In genomic region chr5:5559079-5559740, GRCm38 (mm10) we compare ENCODE assay signal across 8 mouse cellular contexts. TPM values are rescaled to one million over a fixed set of nuclear protein-coding genes. Genes with fewer than 3 reads are reported as not detected.
DNase-seq lines count a peak whose midpoint lies in the region; ATAC-seq and TF ChIP-seq lines count a peak whose summit lies in the region.

Gene Gtpbp10 (minus strand): TSS chr5:5559538.

- no peaks in the 10 kb centered on the region for H3K27me3 ChIP-seq in hindbrain, embryonic 16.5 days (replicated peaks; ENCODE audit: control insufficient read depth, insufficient read depth, low read length)

- TF ChIP-seq CTCF in cortical plate, adult 2 months (IDR thresholded peaks at IDR 0.05; ENCODE audit: extremely low read depth, insufficient read depth, low read length), result no peak
- TF ChIP-seq CTCF in gastrocnemius, adult 2 months (IDR thresholded peaks at IDR 0.05), result no peak

- H3K27ac ChIP-seq in cortical plate, adult 2 months (ENCODE audit: insufficient read depth, low read length), result no peak within 1 kb of the TSS
- H3K27ac ChIP-seq in gastrocnemius, adult 2 months, result peak within 1 kb of the TSS; percentile 84
- peak within 1 kb of the TSS; percentile 66 for H3K27ac ChIP-seq in hindbrain, embryonic 16.5 days (ENCODE audit: low read depth, low read length)

- ATAC-seq in hindbrain, embryonic 16.5 days, result peak; percentile 100

- WGBS in hindbrain, embryonic 16.5 days, result under 1% methylated on average over 43 of the region's 43 CpGs

- no peaks in the 10 kb centered on the region for H3K4me1 ChIP-seq in cortical plate, adult 2 months (ENCODE audit: control insufficient read depth, insufficient read depth, low read length)
- peaks cover 11% of the 10 kb centered on the region for H3K4me1 ChIP-seq in hindbrain, embryonic 16.5 days (ENCODE audit: control insufficient read depth, insufficient read depth, low read depth, low read length)

- peak; percentile 91 for TF ChIP-seq POLR2A in cortical plate, adult 2 months (IDR thresholded peaks at IDR 0.05; ENCODE audit: extremely low read depth, insufficient read depth, low read length)

- peak within 1 kb of the TSS; percentile 64 for H3K4me3 ChIP-seq in cortical plate, adult 2 months (ENCODE audit: insufficient read depth, low read length)
- peak within 1 kb of the TSS; percentile 93 for H3K4me3 ChIP-seq in gastrocnemius, adult 2 months
- peak within 1 kb of the TSS; percentile 69 for H3K4me3 ChIP-seq in hindbrain, embryonic 16.5 days (ENCODE audit: low read length)

- peak within 1 kb of the TSS; percentile 67 for H3K4me2 ChIP-seq in hindbrain, embryonic 16.5 days (ENCODE audit: low read length)

- peaks cover 9% of the 10 kb centered on the region; the same call in 1 of the 2 replicates for H3K36me3 ChIP-seq in hindbrain, embryonic 16.5 days (ENCODE audit: control insufficient read depth, insufficient read depth, low read length)

- no peaks in the 10 kb centered on the region; the same call in 1 of the 2 replicates for H3K9me3 ChIP-seq in hindbrain, embryonic 16.5 days (ENCODE audit: control insufficient read depth, low read length)

- DNase-seq in adipocyte (ENCODE audit: low spot score), result peak; percentile 87
- DNase-seq in gastrocnemius, adult 2 months, result peak; percentile 93
- DNase-seq in left cerebral cortex, adult 11 months (ENCODE audit: low spot score), result peak; percentile 79
- DNase-seq in lung, postnatal 36 days, result peak; percentile 93
- peak; percentile 93 for DNase-seq in retina, embryonic 14.5 days (ENCODE audit: low spot score)
- DNase-seq in thymus, postnatal 36 days, result peak; percentile 88

- intact Hi-C loops in gastrocnemius, adult 2 months (cut with DNase I), result loop anchor here (5.0 kb wide), 1 partner anchor 47 kb away; the partner anchor contains the start of gene Cldn12

- H3K9ac ChIP-seq in hindbrain, embryonic 16.5 days (ENCODE audit: low read depth, low read length), result peak within 1 kb of the TSS; percentile 77

RNA-seq across cellular contexts. Expression of gene Gtpbp10, which starts in this region (rescaled TPM):
- polyA plus RNA-seq in cortical plate, adult 2 months (2012; rRNA removed), result 8.2 and 8.7 TPM in 2 replicates
- 1 to 10 TPM; 7.0 to 8.5 TPM for total RNA-seq in gastrocnemius, adult 2 months (2021)
- polyA plus RNA-seq in hindbrain, embryonic 16.5 days (2015; fragmentation: Nextera tagmentation; extraction: Ambion mirVana), result 16.1 and 16.5 TPM in 2 replicates
